Mouse (Mus musculus) stomach, embryonic 16.5 days (tissue): ENCODE data around the gene Il18r1. TPM values are rescaled to one million over a fixed set of nuclear protein-coding genes. Genes with fewer than 3 reads are reported as not detected.

Experiments used
- ATAC-seq: fragments of 200-750 bp; cut with Nextera tagmentation; 2 replicates; pipeline ENCODE4 v1.8.0; 2017; ENCODE audit warnings: moderate number of reproducible peaks, moderate TSS enrichment; ENCODE audit not compliant: insufficient read depth, low FRiP score
- H3K27ac ChIP-seq: fragments of 300-500 bp; sonication (generic); 2 replicates; pipeline ENCODE4 v1.5.1; 2014; ENCODE audit warnings: low read length
- H3K27me3 ChIP-seq: fragments of 300-500 bp; sonication (generic); 2 replicates; pipeline ENCODE4 v1.6.1; 2014; ENCODE audit warnings: low read length, control low read depth, mixed read lengths; ENCODE audit not compliant: control insufficient read depth, insufficient read depth
- H3K36me3 ChIP-seq: fragments of 300-500 bp; sonication (generic); 2 replicates; pipeline ENCODE4 v1.6.1; 2014; ENCODE audit warnings: low read length; ENCODE audit not compliant: control insufficient read depth, insufficient read depth
- H3K4me1 ChIP-seq: fragments of 300-500 bp; sonication (generic); 2 replicates; pipeline ENCODE4 v1.6.1; 2014; ENCODE audit warnings: low read length, control low read depth, mixed read lengths; ENCODE audit not compliant: control insufficient read depth, insufficient read depth
- H3K4me2 ChIP-seq: fragments of 300-500 bp; sonication (generic); 2 replicates; pipeline ENCODE4 v1.6.1; 2014; ENCODE audit warnings: low read depth, low read length, mixed read lengths
- H3K4me3 ChIP-seq: fragments of 300-500 bp; sonication (generic); replicated peaks from 2 replicates; pipeline ENCODE4 v1.5.1; 2014; ENCODE audit warnings: mild to moderate bottlenecking, low read length
- H3K9ac ChIP-seq: fragments of 300-500 bp; sonication (generic); 2 replicates; pipeline ENCODE4 v1.6.1; 2014; ENCODE audit warnings: low read length
- H3K9me3 ChIP-seq: fragments of 300-500 bp; sonication (generic); replicated peaks from 2 replicates; pipeline ENCODE4 v1.6.1; 2016; ENCODE audit warnings: low read length, control low read depth; ENCODE audit not compliant: control insufficient read depth
- WGBS: fragments of 180-500 bp; shearing (Covaris S2); extraction: QIAGEN DNeasy Blood & Tissue Kit; methylation state at CpG from one replicate; pipeline ENCODE4 v1.1.7; 2014; 5-methylcytosine and 5-hydroxymethylcytosine counted together
- polyA plus RNA-seq: library from polyadenylated mRNA; unstranded; fragments of >200 nt; fragmentation: Nextera tagmentation; extraction: Ambion mirVana; gene quantifications from 2 replicates; pipeline ENCODE4 v1.2.1, GENCODE M21; 2015

The Il18r1 gene
- polyA plus RNA-seq, 1 experiment from 2014 or later: 1.6 TPM

- H3K27ac ChIP-seq: no peak overlapping the region
- no peak overlapping the region for H3K9ac ChIP-seq
- H3K9me3 ChIP-seq: no peaks in the 10 kb centered on the region
- no peaks in the 10 kb centered on the region for H3K4me1 ChIP-seq
- ATAC-seq: no peak
- 30% methylated on average over 10 of the region's 10 CpGs for WGBS
- no peak overlapping the region for H3K4me2 ChIP-seq
- H3K27me3 ChIP-seq: no peaks in the 10 kb centered on the region
- H3K36me3 ChIP-seq: no peaks in the 10 kb centered on the region
- H3K4me3 ChIP-seq: no peak overlapping the region
Observed at GRCm38 (mm10) chr1:40547762-40548161, 82.4 kb downstream of the Il18r1 start.

Other genes starting within 250 kb of the Il18r1 start
- 11.4 and 12.3 TPM in 2 replicates for gene Il1r1, start 240.5 kb upstream of the Il18r1 start, polyA plus RNA-seq
- 12.0 and 15.5 TPM in 2 replicates for gene Il1rl2, start 140.9 kb upstream of the Il18r1 start, polyA plus RNA-seq
- 1.5 TPM in 2 replicates for gene Il1rl1, start 36.0 kb upstream of the Il18r1 start, polyA plus RNA-seq
- 0.71 and 0.72 TPM in 2 replicates for gene Il18rap, start 49.8 kb downstream of the Il18r1 start, polyA plus RNA-seq
- 12.0 and 15.5 TPM in 2 replicates for gene Slc9a4, start 114.5 kb downstream of the Il18r1 start, polyA plus RNA-seq
- gene Slc9a2, start 215.0 kb downstream of the Il18r1 start, polyA plus RNA-seq: 3.7 and 4.1 TPM in 2 replicates